Mouse (Mus musculus): ENCODE data around the gene Apob.
"Not testable (repeated sequence)": the region's sequence is repeated elsewhere in the genome, so short reads cannot be mapped to it uniquely, and the experiment has no call there.

The Apob gene

GRCm38 (mm10) chr12:7977466-7978189 is at the start of gene Apob:
Gene Apob (plus strand): TSS chr12:7977648.
- in situ Hi-C loops (cut with MboI; ENCODE audit: low sequenced_read_pairs), result no loop called here

- in situ Hi-C loops (cut with MboI; ENCODE audit: low sequenced_read_pairs), result no loop called here
Observed at GRCm38 (mm10) chr12:7932405-7932920, 45.0 kb upstream of the Apob start.

GRCm38 (mm10) chr12:7950098-7950745 is 27.2 kb upstream of the Apob start:
- in situ Hi-C loops (cut with MboI; ENCODE audit: low sequenced_read_pairs), result no loop called here

- in situ Hi-C loops (cut with MboI; ENCODE audit: low sequenced_read_pairs), result no loop called here
Observed at GRCm38 (mm10) chr12:7958851-7959250, 18.6 kb upstream of the Apob start.

- in situ Hi-C loops (cut with MboI; ENCODE audit: low sequenced_read_pairs), result no loop called here
Observed at GRCm38 (mm10) chr12:7959310-7959918, 18.0 kb upstream of the Apob start.

GRCm38 (mm10) chr12:7962314-7962927 is 15.0 kb upstream of the Apob start:
- in situ Hi-C loops (cut with MboI; ENCODE audit: low sequenced_read_pairs), result no loop called here

- in situ Hi-C loops (cut with MboI; ENCODE audit: low sequenced_read_pairs), result no loop called here
Observed at GRCm38 (mm10) chr12:7967221-7967620, 10.2 kb upstream of the Apob start.

- in situ Hi-C loops (cut with MboI; ENCODE audit: low sequenced_read_pairs), result no loop called here
Observed at GRCm38 (mm10) chr12:7970301-7970700, 7.1 kb upstream of the Apob start.

- in situ Hi-C loops (cut with MboI; ENCODE audit: low sequenced_read_pairs), result no loop called here
Observed at GRCm38 (mm10) chr12:7970817-7971216, 6.6 kb upstream of the Apob start.

GRCm38 (mm10) chr12:7971736-7972135 is 5.7 kb upstream of the Apob start:
- in situ Hi-C loops (cut with MboI; ENCODE audit: low sequenced_read_pairs), result no loop called here

- in situ Hi-C loops (cut with MboI; ENCODE audit: low sequenced_read_pairs), result no loop called here
Observed at GRCm38 (mm10) chr12:7973773-7974322, 3.6 kb upstream of the Apob start.

- in situ Hi-C loops (cut with MboI; ENCODE audit: low sequenced_read_pairs), result no loop called here
Observed at GRCm38 (mm10) chr12:7978190-7978884, 889 bp downstream of the Apob start.

GRCm38 (mm10) chr12:7984411-7984810 is 7.0 kb downstream of the Apob start:
- in situ Hi-C loops (cut with MboI; ENCODE audit: low sequenced_read_pairs), result no loop called here

GRCm38 (mm10) chr12:7990804-7991203 is 13.4 kb downstream of the Apob start:
- in situ Hi-C loops (cut with MboI; ENCODE audit: low sequenced_read_pairs), result no loop called here

- in situ Hi-C loops (cut with MboI; ENCODE audit: low sequenced_read_pairs), result no loop called here
Observed at GRCm38 (mm10) chr12:7991570-7991969, 14.1 kb downstream of the Apob start.

GRCm38 (mm10) chr12:8020931-8021330 is 43.5 kb downstream of the Apob start:
- in situ Hi-C loops (cut with MboI; ENCODE audit: low sequenced_read_pairs), result no loop called here

GRCm38 (mm10) chr12:8029520-8029919 is 52.1 kb downstream of the Apob start:
- in situ Hi-C loops (cut with MboI; ENCODE audit: low sequenced_read_pairs), result no loop called here

- in situ Hi-C loops (cut with MboI; ENCODE audit: low sequenced_read_pairs), result no loop called here
Observed at GRCm38 (mm10) chr12:8030057-8030456, 52.6 kb downstream of the Apob start.

GRCm38 (mm10) chr12:8031169-8031568 is 53.7 kb downstream of the Apob start:
- in situ Hi-C loops (cut with MboI; ENCODE audit: low sequenced_read_pairs), result not testable (repeated sequence)

- in situ Hi-C loops (cut with MboI; ENCODE audit: low sequenced_read_pairs), result no loop called here
Observed at GRCm38 (mm10) chr12:8031595-8032358, 54.3 kb downstream of the Apob start.

All from CH12F3 (cell line).